Mouse (Mus musculus) ES-Bruce4 (cell line): ENCODE data around the gene Adarb1. TPM values are rescaled to one million over a fixed set of nuclear protein-coding genes. Genes with fewer than 3 reads are reported as not detected.

Experiments used
- H3K27ac ChIP-seq: 2 replicates; pipeline ENCODE4 v1.5.1; 2012; ENCODE audit warnings: low read length, inconsistent platforms; ENCODE audit not compliant: insufficient read depth
- H3K27me3 ChIP-seq: 2 replicates; pipeline ENCODE4 v1.6.1; 2012; ENCODE audit warnings: mild to moderate bottlenecking, low read length, inconsistent platforms; ENCODE audit not compliant: control insufficient read depth, poor library complexity, insufficient read depth, severe bottlenecking
- H3K36me3 ChIP-seq: 2 replicates; pipeline ENCODE4 v1.6.1; 2012; ENCODE audit warnings: inconsistent platforms, mild to moderate bottlenecking, low read length, moderate library complexity; ENCODE audit not compliant: control insufficient read depth, poor library complexity, insufficient read depth, severe bottlenecking
- H3K4me1 ChIP-seq: one replicate; pipeline ENCODE4 v1.8.1; 2011; ENCODE audit warnings: low read length; ENCODE audit not compliant: control insufficient read depth, insufficient read depth
- H3K4me3 ChIP-seq: 2 replicates; pipeline ENCODE4 v1.5.1; 2011; ENCODE audit warnings: low read depth, mild to moderate bottlenecking, low read length
- H3K9ac ChIP-seq: 2 replicates; pipeline ENCODE4 v1.6.1; 2012; ENCODE audit warnings: low read depth, mild to moderate bottlenecking, inconsistent platforms; ENCODE audit not compliant: poor library complexity, severe bottlenecking
- H3K9me3 ChIP-seq: replicated peaks from 2 replicates; pipeline ENCODE4 v1.6.1; 2012; ENCODE audit warnings: mild to moderate bottlenecking, low read length, inconsistent platforms; ENCODE audit not compliant: control insufficient read depth, poor library complexity, insufficient read depth, severe bottlenecking
- CTCF ChIP-seq: IDR thresholded peaks from one replicate; pipeline ENCODE4 v1.8.1; 2011; ENCODE audit warnings: low read depth, low read length
- EP300 ChIP-seq: IDR thresholded peaks from 2 replicates; pipeline ENCODE4 v1.6.1; 2011; ENCODE audit warnings: low read depth, low read length; ENCODE audit not compliant: insufficient read depth
- POLR2A ChIP-seq: IDR thresholded peaks from one replicate; pipeline ENCODE4 v1.8.1; 2011; ENCODE audit warnings: low read length; ENCODE audit not compliant: insufficient read depth
- polyA plus RNA-seq: library from polyadenylated mRNA; stranded (reverse); fragments of >200 nt; gene quantifications from 2 replicates; pipeline ENCODE4 v1.2.4, GENCODE M21; 2011; ENCODE audit warnings: low read depth; ENCODE audit not compliant: missing spikeins, insufficient read depth, insufficient read length

The Adarb1 gene
- polyA plus RNA-seq, 1 experiment, result 9.7 TPM

DNA sequence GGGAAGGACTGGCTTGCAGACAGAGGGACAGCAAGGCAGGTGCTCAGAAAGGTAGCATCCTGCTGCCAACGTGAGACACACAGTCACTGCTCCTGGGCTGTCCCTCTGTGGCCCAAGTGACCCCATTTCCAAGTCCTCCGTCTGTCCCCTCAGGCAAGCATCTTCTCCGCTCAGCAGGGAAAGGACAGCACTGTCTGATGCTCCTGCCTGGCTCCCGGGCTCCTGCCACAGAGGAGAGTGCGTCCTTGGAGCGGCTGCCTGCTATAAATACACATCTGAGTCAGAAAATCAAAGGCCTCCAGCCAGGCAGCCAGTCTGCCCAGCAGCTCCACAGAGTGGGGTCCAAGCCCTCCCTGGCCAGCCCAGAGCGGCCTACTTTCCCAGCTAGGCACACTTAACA, 38.4 kb upstream of the Adarb1 start:
- H3K27ac ChIP-seq, result no peak overlapping the region
- no peak for TF ChIP-seq POLR2A
- TF ChIP-seq CTCF, result no peak
- TF ChIP-seq EP300, result no peak

DNA sequence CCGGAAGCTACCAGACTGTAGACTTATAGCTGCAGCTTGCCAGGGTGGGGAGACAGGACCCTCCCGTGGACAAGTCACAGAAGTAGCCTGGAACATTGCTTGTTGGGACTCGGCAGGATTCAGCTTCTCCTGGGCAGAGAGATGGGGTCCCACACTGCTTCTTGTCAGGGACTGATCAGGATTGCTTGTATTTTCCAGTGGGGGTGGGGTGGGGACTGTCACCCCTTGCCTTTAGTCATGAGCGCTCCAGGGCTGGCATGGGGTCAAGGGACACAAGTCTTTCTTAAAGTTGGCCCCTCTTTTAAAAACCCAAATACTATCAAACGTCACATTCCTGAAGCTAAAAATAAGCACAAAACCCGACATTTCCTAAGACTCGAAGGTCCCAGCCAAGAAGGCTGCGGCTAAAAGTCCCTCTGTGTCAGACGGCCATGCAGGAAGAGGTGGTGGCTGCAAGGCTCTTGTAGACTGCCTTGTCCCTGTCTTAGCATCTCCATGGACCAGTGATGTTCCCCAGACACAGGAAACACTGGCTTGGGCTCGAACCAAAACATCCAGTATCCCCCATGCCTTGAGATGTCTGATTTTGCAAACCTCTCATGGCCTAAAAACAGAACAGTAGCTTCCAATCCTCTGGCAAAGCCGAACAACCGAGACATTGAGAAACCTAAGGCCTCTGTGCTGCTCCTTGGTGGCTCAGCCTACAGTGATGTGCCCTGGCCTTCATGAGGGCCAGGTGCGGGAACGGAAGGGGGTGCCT, 37.4 kb upstream of the Adarb1 start:
- Histone ChIP-seq H3K27ac (no peak overlapping the region), H3K4me1 (no peaks in the 10 kb centered on the region), H3K9me3 (no peaks in the 10 kb centered on the region), H3K4me3 (no peak overlapping the region), H3K27me3 (no peaks in the 10 kb centered on the region), H3K36me3 (no peaks in the 10 kb centered on the region), H3K9ac (no peak overlapping the region)
- TF ChIP-seq POLR2A (no peak), CTCF (no peak), EP300 (no peak)

More for the DNA sequence above, 38.4 kb upstream of the Adarb1 start:
- H3K9me3 ChIP-seq, result no peaks in the 10 kb centered on the region
- no peaks in the 10 kb centered on the region for H3K4me1 ChIP-seq
- no peak overlapping the region for H3K4me3 ChIP-seq
- no peaks in the 10 kb centered on the region for H3K27me3 ChIP-seq
- no peak overlapping the region for H3K9ac ChIP-seq
- H3K36me3 ChIP-seq, result no peaks in the 10 kb centered on the region

- no peak overlapping the region for H3K4me3 ChIP-seq
- H3K9ac ChIP-seq, result no peak overlapping the region
- H3K27me3 ChIP-seq, result no peaks in the 10 kb centered on the region
- no peak overlapping the region for H3K27ac ChIP-seq
- no peaks in the 10 kb centered on the region for H3K4me1 ChIP-seq
- H3K36me3 ChIP-seq, result no peaks in the 10 kb centered on the region
- H3K9me3 ChIP-seq, result no peaks in the 10 kb centered on the region
- TF ChIP-seq CTCF (no peak), POLR2A (no peak), EP300 (no peak)
Measured at GRCm38 (mm10) chr10:77454795-77455194, 36.7 kb upstream of the Adarb1 start.

DNA sequence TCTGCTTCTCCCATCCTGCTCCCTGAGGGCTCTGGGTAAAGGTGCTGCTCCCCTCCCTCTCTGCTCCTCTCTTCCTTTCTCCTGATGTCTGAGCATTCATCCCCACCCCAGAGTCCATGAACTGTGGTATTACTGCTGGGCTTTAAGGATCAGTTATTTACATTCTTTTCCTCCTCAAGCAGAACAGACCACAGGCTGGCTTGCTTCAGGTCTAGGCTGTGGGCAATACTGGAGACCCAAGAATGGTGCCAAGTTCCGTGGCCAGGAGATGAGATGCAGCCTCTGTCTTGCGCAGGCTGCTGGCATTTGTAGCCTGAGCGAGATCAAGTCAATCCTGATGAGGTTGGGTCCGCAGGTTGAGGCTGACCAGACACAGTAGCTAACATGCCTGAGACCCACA, 33.8 kb upstream of the Adarb1 start:
- H3K9ac ChIP-seq, result no peak overlapping the region
- TF ChIP-seq POLR2A (no peak), EP300 (no peak), CTCF (no peak)
- H3K36me3 ChIP-seq, result no peaks in the 10 kb centered on the region
- no peak overlapping the region for H3K4me3 ChIP-seq
- H3K27ac ChIP-seq, result no peak overlapping the region
- H3K9me3 ChIP-seq, result no peaks in the 10 kb centered on the region
- no peaks in the 10 kb centered on the region for H3K4me1 ChIP-seq
- H3K27me3 ChIP-seq, result no peaks in the 10 kb centered on the region

GRCm38 (mm10) chr10:77450159-77450464, 32.0 kb upstream of the Adarb1 start:
- Histone ChIP-seq H3K4me3 (no peak overlapping the region), H3K9me3 (no peaks in the 10 kb centered on the region), H3K4me1 (no peaks in the 10 kb centered on the region), H3K27me3 (no peaks in the 10 kb centered on the region), H3K36me3 (no peaks in the 10 kb centered on the region), H3K27ac (no peak overlapping the region), H3K9ac (no peak overlapping the region)
- no peak for TF ChIP-seq CTCF
- no peak for TF ChIP-seq POLR2A
- no peak for TF ChIP-seq EP300

GRCm38 (mm10) chr10:77449315-77450158, 31.5 kb upstream of the Adarb1 start:
- Histone ChIP-seq H3K36me3 (no peaks in the 10 kb centered on the region), H3K9me3 (no peaks in the 10 kb centered on the region), H3K27ac (no peak overlapping the region), H3K27me3 (no peaks in the 10 kb centered on the region), H3K4me1 (no peaks in the 10 kb centered on the region), H3K4me3 (no peak overlapping the region), H3K9ac (no peak overlapping the region)
- TF ChIP-seq CTCF, result no peak
- TF ChIP-seq POLR2A, result no peak
- no peak for TF ChIP-seq EP300
